Comparison of ENCODE assay signal across 9 mouse cellular contexts in the genomic region with DNA sequence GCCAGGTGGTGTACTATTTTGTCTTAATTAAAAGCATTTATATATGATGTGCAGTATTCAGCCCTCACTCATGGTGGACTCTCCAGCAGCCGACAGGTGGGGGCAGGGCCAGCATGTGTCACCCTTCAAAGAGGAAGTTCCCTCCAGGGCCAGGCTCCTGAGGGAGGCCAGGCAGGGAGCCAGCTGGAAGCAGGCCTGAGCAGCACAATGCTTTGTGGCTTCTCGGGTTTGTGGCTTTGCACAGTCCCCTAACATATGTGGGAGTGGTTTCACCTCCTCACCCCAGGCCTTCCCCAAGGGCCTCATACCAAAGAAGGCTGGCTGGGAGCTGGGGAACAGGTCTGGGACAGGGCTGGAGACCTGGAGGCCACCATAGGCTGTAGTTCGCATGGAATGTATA.
A peak's percentile ranks its signal among the peaks of the same experiment; 100 is the strongest.
DNase-seq lines count a peak whose midpoint lies in the region; ATAC-seq and TF ChIP-seq lines count a peak whose summit lies in the region.
"Had no signal": no experiment of that assay in that cellular context is flagged by ENCODE, and none has a peak within 500 bp of the region (broad histone marks: within the 10 kb centered on the region; RNA-seq: fewer than 3 reads in every experiment).

No protein-coding gene starts in this region.

- no peak overlapping the region for H3K27ac ChIP-seq in midbrain, embryonic 13.5 days
- H3K27ac ChIP-seq in midbrain, embryonic 11.5 days (ENCODE audit: low read depth, low read length), result no peak overlapping the region
- no peak overlapping the region; the same call in 1 of the 2 replicates for H3K27ac ChIP-seq in intestine, embryonic 16.5 days (ENCODE audit: low read length)
- H3K27ac ChIP-seq in lung, embryonic 15.5 days, result peak overlapping the region; percentile 58
- H3K27ac ChIP-seq in left cerebral cortex, adult 2 months, result no peak overlapping the region
- H3K27ac ChIP-seq: limb, embryonic 12.5 days had no signal

- 0 out of 2 replicates have a peak, but pooled peaks cover 6% of the 10 kb centered on the region for H3K4me1 ChIP-seq in midbrain, embryonic 13.5 days (replicated peaks)
- H3K4me1 ChIP-seq in midbrain, embryonic 11.5 days (ENCODE audit: control insufficient read depth, insufficient read depth, low read length), result peaks cover 5% of the 10 kb centered on the region; the same call in 1 of the 2 replicates
- peaks cover 6% of the 10 kb centered on the region for H3K4me1 ChIP-seq in intestine, embryonic 16.5 days (ENCODE audit: control insufficient read depth, insufficient read depth, low read length)
- peaks cover 16% of the 10 kb centered on the region for H3K4me1 ChIP-seq in lung, embryonic 15.5 days

- H3K4me3 ChIP-seq in midbrain, embryonic 13.5 days (replicated peaks), result no peak overlapping the region
- H3K4me3 ChIP-seq in midbrain, embryonic 11.5 days (ENCODE audit: low read depth, low read length), result no peak overlapping the region
- H3K4me3 ChIP-seq in intestine, embryonic 16.5 days (ENCODE audit: low read length), result no peak overlapping the region
- H3K4me3 ChIP-seq in lung, embryonic 15.5 days, result no peak overlapping the region
- no peak overlapping the region for H3K4me3 ChIP-seq in left cerebral cortex, adult 2 months
- H3K4me3 ChIP-seq: limb, embryonic 12.5 days had no signal

- H3K36me3 ChIP-seq in midbrain, embryonic 13.5 days, result no peaks in the 10 kb centered on the region
- no peaks in the 10 kb centered on the region for H3K36me3 ChIP-seq in midbrain, embryonic 11.5 days (ENCODE audit: control insufficient read depth, insufficient read depth, low read length)
- no peaks in the 10 kb centered on the region for H3K36me3 ChIP-seq in intestine, embryonic 16.5 days (ENCODE audit: control insufficient read depth, insufficient read depth, low read length)
- H3K36me3 ChIP-seq in lung, embryonic 15.5 days, result no peaks in the 10 kb centered on the region
- H3K36me3 ChIP-seq: limb, embryonic 12.5 days had no signal

- TF ChIP-seq CTCF in left cerebral cortex, adult 2 months (IDR thresholded peaks at IDR 0.05), result no peak

- no peak overlapping the region for H3K9ac ChIP-seq in midbrain, embryonic 13.5 days (replicated peaks)
- H3K9ac ChIP-seq in midbrain, embryonic 11.5 days (ENCODE audit: low read length), result no peak overlapping the region
- no peak overlapping the region for H3K9ac ChIP-seq in intestine, embryonic 16.5 days (ENCODE audit: low read depth, low read length)
- no peak overlapping the region for H3K9ac ChIP-seq in lung, embryonic 15.5 days
- H3K9ac ChIP-seq: limb, embryonic 12.5 days had no signal

- intact Hi-C loops in left cerebral cortex, adult 2 months (cut with DNase I), result no loop called here

- ATAC-seq in midbrain, embryonic 13.5 days, result 0 out of 2 replicates have a peak, but pooled peaks have one; percentile 43
- no peak for ATAC-seq in midbrain, embryonic 11.5 days (ENCODE audit: low FRiP score)
- peak; percentile 79 for ATAC-seq in intestine, embryonic 16.5 days
- ATAC-seq in lung, embryonic 15.5 days (ENCODE audit: borderline replicate concordance, extremely low read depth, low FRiP score, low TSS enrichment), result peak; percentile 76
- no peak for ATAC-seq in CD4-positive, CD25-positive, alpha-beta regulatory T cell, adult 4 months

- H3K9me3 ChIP-seq in midbrain, embryonic 13.5 days, result no peaks in the 10 kb centered on the region
- no peaks in the 10 kb centered on the region for H3K9me3 ChIP-seq in midbrain, embryonic 11.5 days (ENCODE audit: control insufficient read depth, low read length)
- H3K9me3 ChIP-seq in intestine, embryonic 16.5 days (ENCODE audit: control insufficient read depth, low read length), result no peaks in the 10 kb centered on the region
- H3K9me3 ChIP-seq in lung, embryonic 15.5 days, result no peaks in the 10 kb centered on the region
- H3K9me3 ChIP-seq: limb, embryonic 12.5 days had no signal

- H3K27me3 ChIP-seq in midbrain, embryonic 13.5 days, result no peaks in the 10 kb centered on the region
- no peaks in the 10 kb centered on the region for H3K27me3 ChIP-seq in midbrain, embryonic 11.5 days (ENCODE audit: control insufficient read depth, insufficient read depth, low read length)
- no peaks in the 10 kb centered on the region for H3K27me3 ChIP-seq in intestine, embryonic 16.5 days (replicated peaks; ENCODE audit: control insufficient read depth, insufficient read depth, low read length)
- no peaks in the 10 kb centered on the region for H3K27me3 ChIP-seq in lung, embryonic 15.5 days
- H3K27me3 ChIP-seq: limb, embryonic 12.5 days had no signal

- DNase-seq in midbrain, embryonic 11.5 days (ENCODE audit: low spot score, missing footprints), result no peak
- DNase-seq in adrenal gland, adult 8-10 months, result peak; percentile 89
- peak; percentile 99 for DNase-seq in heart, adult 11 months
- no peak for DNase-seq in left cerebral cortex, adult 2 months (ENCODE audit: extremely low spot score in 1 of 2, low spot score in 2 of 2)

- 68% methylated on average over 3 of the region's 3 CpGs for WGBS in midbrain, embryonic 13.5 days
- 67% methylated on average over 3 of the region's 3 CpGs for WGBS in midbrain, embryonic 11.5 days
- WGBS in intestine, embryonic 16.5 days, result 48% methylated on average over 3 of the region's 3 CpGs
- WGBS in lung, embryonic 15.5 days, result 24% methylated on average over 3 of the region's 3 CpGs

- no peak overlapping the region for H3K4me2 ChIP-seq in midbrain, embryonic 13.5 days (replicated peaks)
- H3K4me2 ChIP-seq in midbrain, embryonic 11.5 days, result no peak overlapping the region
- no peak overlapping the region for H3K4me2 ChIP-seq in intestine, embryonic 16.5 days (ENCODE audit: low read depth, low read length)
- no peak overlapping the region for H3K4me2 ChIP-seq in lung, embryonic 15.5 days
- H3K4me2 ChIP-seq: limb, embryonic 12.5 days had no signal

Comparison
In these comparisons a context has a peak if more than half of its experiments do, and no peak if none do; other contexts are left out.
1. ATAC-seq: peak in midbrain, embryonic 13.5 days (single experiment), intestine, embryonic 16.5 days (single experiment) and lung, embryonic 15.5 days (single experiment); none in midbrain, embryonic 11.5 days (single experiment) and CD4-positive, CD25-positive, alpha-beta regulatory T cell, adult 4 months (single experiment).
2. DNase-seq: peak in adrenal gland, adult 8-10 months (single experiment) and heart, adult 11 months (single experiment); none in midbrain, embryonic 11.5 days (single experiment) and left cerebral cortex, adult 2 months (0 of 2).